8 mouse cellular contexts compared by ENCODE assay signal in genomic region chr7:89939497-89940353, GRCm38 (mm10). TPM values are rescaled to one million over a fixed set of nuclear protein-coding genes. Genes with fewer than 3 reads are reported as not detected.
DNase-seq lines count a peak whose midpoint lies in the region; ATAC-seq and TF ChIP-seq lines count a peak whose summit lies in the region.

No protein-coding gene starts in this region.

- H3K9me3 ChIP-seq in erythroblast, embryonic 14.5 days (ENCODE audit: control insufficient read depth, low read length), result no peaks in the 10 kb centered on the region
- H3K9me3 ChIP-seq in embryonic facial prominence, embryonic 15.5 days (replicated peaks), result no peaks in the 10 kb centered on the region
- H3K9me3 ChIP-seq in limb, embryonic 14.5 days (ENCODE audit: control insufficient read depth, low read length), result no peaks in the 10 kb centered on the region

- 50% methylated on average over 15 of the region's 15 CpGs for WGBS in embryonic facial prominence, embryonic 15.5 days
- WGBS in limb, embryonic 14.5 days, result 59% methylated on average over 15 of the region's 15 CpGs

- TF ChIP-seq POLR2A in limb, embryonic 14.5 days (IDR thresholded peaks at IDR 0.05; ENCODE audit: borderline replicate concordance, extremely low read depth, insufficient read depth, insufficient read length), result no peak

- peaks cover 2% of the 10 kb centered on the region for H3K36me3 ChIP-seq in erythroblast, embryonic 14.5 days (ENCODE audit: control insufficient read depth)
- peaks cover 2% of the 10 kb centered on the region; the same call in 1 of the 2 replicates for H3K36me3 ChIP-seq in embryonic facial prominence, embryonic 15.5 days
- H3K36me3 ChIP-seq in limb, embryonic 14.5 days (ENCODE audit: control insufficient read depth, insufficient read depth, low read length), result peaks cover 2% of the 10 kb centered on the region; the same call in 1 of the 2 replicates

- H3K4me1 ChIP-seq in erythroblast, embryonic 14.5 days (ENCODE audit: control insufficient read depth), result peaks cover 22% of the 10 kb centered on the region
- peaks cover 11% of the 10 kb centered on the region for H3K4me1 ChIP-seq in embryonic facial prominence, embryonic 15.5 days
- H3K4me1 ChIP-seq in limb, embryonic 14.5 days (ENCODE audit: control insufficient read depth, insufficient read depth, low read length), result 0 out of 2 replicates have a peak, but pooled peaks cover 5% of the 10 kb centered on the region

- DNase-seq in 416B (ENCODE audit: low read depth), result peak; percentile 49
- DNase-seq in limb, embryonic 14.5 days (ENCODE audit: low spot score), result no peak
- DNase-seq in ovary, postnatal 36 days (ENCODE audit: low spot score), result no peak
- no peak for DNase-seq in T-cell, adult 2 months (ENCODE audit: low spot score)

- H3K9ac ChIP-seq in embryonic facial prominence, embryonic 15.5 days, result peak overlapping the region; percentile 78; the same call in 1 of the 2 replicates
- H3K9ac ChIP-seq in limb, embryonic 14.5 days (ENCODE audit: low read depth, low read length, severe bottlenecking), result peak overlapping the region; percentile 78

- no peaks in the 10 kb centered on the region for H3K27me3 ChIP-seq in erythroblast, embryonic 14.5 days (ENCODE audit: control insufficient read depth)
- no peaks in the 10 kb centered on the region for H3K27me3 ChIP-seq in embryonic facial prominence, embryonic 15.5 days
- no peaks in the 10 kb centered on the region for H3K27me3 ChIP-seq in limb, embryonic 14.5 days (ENCODE audit: control insufficient read depth, insufficient read depth, low read length)

- peak overlapping the region; percentile 83 for H3K4me3 ChIP-seq in erythroblast, embryonic 14.5 days (replicated peaks)
- peak overlapping the region; percentile 84 for H3K4me3 ChIP-seq in embryonic facial prominence, embryonic 15.5 days (replicated peaks)
- H3K4me3 ChIP-seq in limb, embryonic 14.5 days (replicated peaks; ENCODE audit: low read length), result peak overlapping the region; percentile 87

- no peak overlapping the region for H3K27ac ChIP-seq in embryonic facial prominence, embryonic 15.5 days (replicated peaks)
- no peak overlapping the region for H3K27ac ChIP-seq in limb, embryonic 14.5 days (replicated peaks; ENCODE audit: low read depth, low read length)

- ATAC-seq in erythroblast, adult 5-6 weeks (replicated peaks; ENCODE audit: low FRiP score, poor library complexity, severe bottlenecking), result no peak
- ATAC-seq in embryonic facial prominence, embryonic 15.5 days (ENCODE audit: insufficient number of reproducible peaks, low FRiP score, low TSS enrichment, low read depth), result no peak
- ATAC-seq in limb, embryonic 14.5 days (ENCODE audit: low FRiP score, low read depth), result no peak
- ATAC-seq in CD4-positive, CD25-positive, alpha-beta regulatory T cell, adult 4 months, result no peak

- peak overlapping the region; percentile 58 for H3K4me2 ChIP-seq in embryonic facial prominence, embryonic 15.5 days (replicated peaks)
- peak overlapping the region; percentile 69 for H3K4me2 ChIP-seq in limb, embryonic 14.5 days (replicated peaks; ENCODE audit: low read depth, low read length, severe bottlenecking)

RNA-seq across cellular contexts. Expression of gene Hikeshi, which starts 1.3 kb away (rescaled TPM):
- 1.1 and 2.1 TPM in 2 replicates for polyA plus RNA-seq in erythroblast, embryonic 14.5 days (2012)
- 4.4 and 9.0 TPM in 2 replicates for total RNA-seq in erythroblast, adult 5-6 weeks (2015; ENCODE audit: low replicate concordance)
- 16.9 and 74.1 TPM in 2 replicates for total RNA-seq in erythroblast, adult 5-6 weeks (2017; ENCODE audit: low replicate concordance)
- polyA plus RNA-seq in embryonic facial prominence, embryonic 15.5 days (2015; fragmentation: Nextera tagmentation; extraction: Ambion mirVana), result 124 TPM in 2 replicates
- 69.6 and 71.4 TPM in 2 replicates for polyA plus RNA-seq in limb, embryonic 14.5 days (2012; rRNA removed)
- 124 and 126 TPM in 2 replicates for polyA plus RNA-seq in limb, embryonic 14.5 days (2014; fragmentation: Nextera tagmentation; extraction: Ambion mirVana)
- 10 to 100 TPM; 72.1 to 83.5 TPM for polyA plus RNA-seq in CD4-positive, CD25-positive, alpha-beta regulatory T cell, adult 4 months (2017; shearing (Covaris generic))

RNA-seq across cellular contexts. Expression of gene Ccdc81, which starts 36.3 kb away (rescaled TPM):
- polyA plus RNA-seq in erythroblast, embryonic 14.5 days (2012), result not detected in 2 replicates
- total RNA-seq in erythroblast, adult 5-6 weeks (2015; ENCODE audit: low replicate concordance), result not detected in 2 replicates
- not detected in 2 replicates for total RNA-seq in erythroblast, adult 5-6 weeks (2017; ENCODE audit: low replicate concordance)
- polyA plus RNA-seq in embryonic facial prominence, embryonic 15.5 days (2015; fragmentation: Nextera tagmentation; extraction: Ambion mirVana), result 1.5 and 2.0 TPM in 2 replicates
- polyA plus RNA-seq in limb, embryonic 14.5 days (2012; rRNA removed), result 0.16 and 0.19 TPM in 2 replicates
- not detected in 2 replicates for polyA plus RNA-seq in limb, embryonic 14.5 days (2014; fragmentation: Nextera tagmentation; extraction: Ambion mirVana)
- not detected for polyA plus RNA-seq in CD4-positive, CD25-positive, alpha-beta regulatory T cell, adult 4 months (2017; shearing (Covaris generic))

RNA-seq across cellular contexts. Expression of gene Eed, which starts 41.1 kb away (rescaled TPM):
- 4.5 and 5.0 TPM in 2 replicates for polyA plus RNA-seq in erythroblast, embryonic 14.5 days (2012)
- total RNA-seq in erythroblast, adult 5-6 weeks (2015; ENCODE audit: low replicate concordance), result 55.8 and 69.2 TPM in 2 replicates
- total RNA-seq in erythroblast, adult 5-6 weeks (2017; ENCODE audit: low replicate concordance), result 48.7 and 51.6 TPM in 2 replicates
- 64.2 and 73.2 TPM in 2 replicates for polyA plus RNA-seq in embryonic facial prominence, embryonic 15.5 days (2015; fragmentation: Nextera tagmentation; extraction: Ambion mirVana)
- 58.8 and 99.5 TPM in 2 replicates for polyA plus RNA-seq in limb, embryonic 14.5 days (2012; rRNA removed)
- 62.8 and 73.0 TPM in 2 replicates for polyA plus RNA-seq in limb, embryonic 14.5 days (2014; fragmentation: Nextera tagmentation; extraction: Ambion mirVana)
- polyA plus RNA-seq in CD4-positive, CD25-positive, alpha-beta regulatory T cell, adult 4 months (2017; shearing (Covaris generic)), result 10 to 100 TPM; 57.3 to 62.9 TPM

Comparison
In these comparisons a context has a peak if more than half of its experiments do, and no peak if none do; other contexts are left out.
1. RNA of gene Hikeshi, which starts 1.3 kb away (polyA plus RNA-seq): 124 TPM in embryonic facial prominence, embryonic 15.5 days, 69.6 to 126 TPM in limb, embryonic 14.5 days and 72.1 to 83.5 TPM in CD4-positive, CD25-positive, alpha-beta regulatory T cell, adult 4 months; 1.1 to 2.1 TPM in erythroblast, embryonic 14.5 days; every median in the first group is over 10 times any median in the second.
2. Peak in every context shown above with its lines, with median percentiles within 50 percentile points of each other: H3K4me3 ChIP-seq.